Mouse (Mus musculus): ENCODE results near the gene Meiob.
A peak's percentile ranks its signal among the peaks of the same experiment; 100 is the strongest.

Meiob gene

GRCm38 (mm10) chr17:24873695-24874404 is 69.8 kb downstream of the Meiob start:
- no peak for DNase-seq (ENCODE audit: extremely low spot score, low read depth, low spot score)

- no peak for DNase-seq (ENCODE audit: extremely low spot score, low read depth, low spot score)
Observed at GRCm38 (mm10) chr17:24874405-24874745, 70.3 kb downstream of the Meiob start.

DNA sequence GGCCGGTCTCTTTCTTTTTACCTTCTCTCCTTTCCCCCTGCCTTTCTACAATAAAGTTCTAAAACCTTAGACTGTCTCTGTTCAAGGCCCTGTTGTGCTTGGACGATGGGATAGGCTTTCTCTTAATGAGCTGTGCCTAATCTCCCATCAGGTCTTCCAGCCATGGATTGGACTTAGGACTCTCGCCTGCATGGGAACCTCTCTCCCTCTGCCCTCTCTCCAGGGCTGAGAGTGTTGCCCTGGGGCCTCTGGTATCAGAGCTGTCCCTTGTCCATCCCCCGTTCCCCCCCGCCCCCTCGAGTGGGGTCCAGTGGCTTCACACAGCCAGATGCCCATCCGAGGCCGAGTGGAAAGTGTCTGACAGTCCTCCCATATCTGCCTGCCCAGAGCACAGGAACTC is 70.9 kb downstream of the Meiob start:
- DNase-seq (ENCODE audit: extremely low spot score, low read depth, low spot score) = no peak

GRCm38 (mm10) chr17:24877336-24878116 is 73.4 kb downstream of the Meiob start:
- DNase-seq (ENCODE audit: extremely low spot score, low read depth, low spot score) = no peak

GRCm38 (mm10) chr17:24878117-24878397 is 74.0 kb downstream of the Meiob start:
- DNase-seq (ENCODE audit: extremely low spot score, low read depth, low spot score) = no peak

DNA sequence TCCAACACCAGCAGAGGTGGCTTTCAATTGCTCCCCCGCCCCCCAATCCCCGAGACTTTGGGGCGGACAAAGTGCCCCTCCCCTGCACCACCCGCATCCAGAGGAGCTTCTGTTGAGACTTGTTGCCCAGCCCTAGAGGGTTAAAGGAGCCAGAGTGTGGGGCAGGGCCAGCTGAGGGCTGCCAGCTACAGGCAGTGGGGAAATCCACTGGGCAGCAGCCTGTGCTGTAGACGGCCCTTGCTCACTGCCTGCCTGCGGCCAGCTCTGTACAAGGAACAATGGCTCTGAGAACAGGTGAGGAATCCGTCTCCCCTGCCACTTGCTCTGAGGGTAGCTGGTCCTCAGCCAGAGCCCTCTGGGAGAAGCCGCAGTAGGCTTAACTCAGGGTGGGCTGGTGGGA is 74.4 kb downstream of the Meiob start:
- no peak for DNase-seq (ENCODE audit: extremely low spot score, low read depth, low spot score)

DNA sequence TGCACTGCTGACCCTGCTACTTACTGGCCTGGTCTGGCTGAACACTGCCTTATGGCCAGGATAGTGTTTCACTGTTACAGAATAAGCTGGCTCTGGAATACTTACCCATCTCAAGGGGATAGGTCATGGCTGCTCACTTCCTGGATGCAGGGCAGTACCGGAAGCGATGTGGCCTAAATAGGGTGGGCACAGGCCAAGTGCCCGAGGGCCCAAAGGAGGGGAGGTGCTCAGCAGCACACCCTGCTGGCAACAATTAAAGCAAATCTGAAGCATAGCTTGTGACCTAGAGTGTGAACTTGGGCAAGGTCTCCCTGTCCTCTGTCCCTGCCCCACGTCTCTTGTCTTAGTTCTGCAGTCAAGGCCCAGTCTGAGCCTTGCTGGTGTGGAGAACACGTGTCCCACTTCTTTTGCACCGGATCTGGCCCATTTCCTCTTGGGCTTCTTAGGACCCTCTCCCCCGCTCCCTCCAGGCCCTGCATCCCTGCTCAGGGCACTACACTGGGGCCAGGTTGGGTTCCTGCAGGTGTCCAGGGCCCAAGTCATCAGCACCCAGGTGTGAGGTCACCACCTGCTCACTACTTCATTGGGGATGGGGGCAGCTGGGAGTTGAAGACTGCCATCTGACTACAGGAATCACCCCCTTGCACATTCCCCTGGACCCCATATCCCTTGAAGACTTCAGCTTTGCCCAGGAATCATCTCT is 77.8 kb downstream of the Meiob start:
- DNase-seq (ENCODE audit: extremely low spot score, low read depth, low spot score) = no peak

DNA sequence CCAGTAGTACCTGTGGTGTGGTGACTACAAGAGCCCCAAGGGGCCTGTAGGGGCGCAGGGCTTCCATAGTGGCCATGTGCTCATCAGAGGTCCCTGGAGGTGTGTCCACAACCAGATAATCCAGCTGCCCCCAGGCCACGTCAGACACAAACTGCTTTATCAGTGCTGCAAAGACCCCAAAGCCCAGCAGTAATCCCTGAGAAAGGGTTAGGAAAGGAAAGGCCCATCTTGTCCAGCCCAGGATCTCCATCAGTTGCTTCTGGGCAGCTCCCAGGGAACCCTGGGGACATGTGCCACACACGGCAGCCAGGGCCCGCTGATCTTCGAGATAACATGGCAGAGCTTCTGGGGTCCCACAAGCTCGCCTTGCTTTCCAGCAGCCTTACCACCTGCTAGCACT is 80.3 kb downstream of the Meiob start:
- DNase-seq (ENCODE audit: extremely low spot score, low read depth, low spot score) = no peak

DNA sequence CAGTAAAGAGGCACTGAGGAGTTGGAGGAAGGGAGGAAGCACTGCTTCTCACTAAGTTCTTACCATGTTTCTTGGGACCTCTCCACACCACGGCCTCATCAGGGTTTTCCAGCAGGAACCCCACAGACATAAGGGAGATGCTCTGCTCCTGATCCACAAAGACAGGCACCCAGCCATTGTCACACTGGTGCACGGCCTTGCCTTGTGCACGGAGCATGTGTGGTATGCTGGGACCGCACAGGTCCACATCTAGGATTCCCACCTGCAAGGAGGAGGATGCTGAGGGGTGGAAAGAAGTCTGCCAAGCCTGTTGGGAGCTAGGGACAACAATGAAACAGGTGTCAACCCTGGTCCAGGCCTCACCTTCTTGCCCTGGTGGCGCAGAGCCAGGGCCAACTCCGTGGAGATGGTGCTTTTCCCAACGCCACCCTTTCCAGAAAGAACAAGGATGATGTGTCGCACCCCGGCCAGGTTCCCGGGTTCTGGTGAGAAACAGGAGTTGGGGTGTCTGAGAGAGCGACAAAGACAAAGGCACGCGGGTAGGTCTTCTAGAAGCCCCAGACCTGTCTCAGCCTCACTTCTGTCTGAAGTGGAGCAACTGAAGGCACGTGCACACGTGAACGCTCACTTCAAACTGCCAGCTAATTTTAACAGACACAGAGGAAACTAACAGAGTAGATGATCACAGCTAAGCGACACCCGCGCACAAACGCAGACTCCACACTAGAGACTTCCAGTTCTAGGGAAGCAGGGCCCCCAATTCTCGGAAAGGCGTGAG is 81.5 kb downstream of the Meiob start:
- DNase-seq (ENCODE audit: extremely low spot score, low read depth, low spot score) = no peak

DNA sequence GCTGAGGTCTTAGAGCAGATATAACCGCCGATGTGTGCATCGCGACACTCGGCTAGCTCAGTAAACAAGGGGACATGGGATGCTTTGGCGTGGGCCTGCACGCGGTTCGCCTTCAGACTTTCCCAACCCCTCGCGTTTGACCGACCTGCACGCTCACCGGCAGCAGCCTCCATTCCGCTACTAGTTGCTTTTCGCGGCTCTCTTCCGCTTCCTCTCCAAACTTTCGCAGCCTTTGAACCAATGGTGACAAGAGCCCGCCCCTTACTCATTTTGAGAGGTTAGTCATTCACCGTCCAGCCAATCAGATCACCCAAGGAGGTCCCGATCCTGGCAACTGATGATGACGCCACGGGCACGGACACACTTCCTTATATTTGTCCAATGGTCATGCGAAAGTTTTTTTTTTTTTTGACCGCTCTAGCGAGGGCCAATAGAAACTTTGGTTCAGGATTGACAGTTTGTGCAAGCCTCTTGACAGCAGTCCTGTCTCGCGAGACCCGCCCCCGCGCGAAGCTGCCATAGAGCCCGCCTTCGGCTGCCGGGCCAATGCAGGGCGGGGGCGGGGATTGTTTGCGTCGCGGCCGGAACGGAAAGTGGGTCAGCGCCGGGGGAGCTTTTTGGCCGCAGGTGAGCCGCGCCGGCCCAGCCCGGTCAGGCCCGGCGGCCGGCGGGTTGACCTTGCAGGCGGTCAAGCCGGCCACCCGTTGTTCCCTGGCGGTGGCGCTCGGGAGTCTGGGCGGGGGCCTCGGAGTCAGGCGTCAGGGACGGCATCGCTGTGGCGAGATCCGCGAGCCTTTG is 82.2 kb downstream of the Meiob start, which contains the start of the genes Nubp2 and Spsb3:
Gene Nubp2, minus strand, starts transcription at position 216 of the 798 bp plus-strand sequence.
Gene Spsb3, plus strand, starts transcription at position 510 of the 798 bp plus-strand sequence.
- peak; percentile 98 for DNase-seq (ENCODE audit: extremely low spot score, low read depth, low spot score)

DNA sequence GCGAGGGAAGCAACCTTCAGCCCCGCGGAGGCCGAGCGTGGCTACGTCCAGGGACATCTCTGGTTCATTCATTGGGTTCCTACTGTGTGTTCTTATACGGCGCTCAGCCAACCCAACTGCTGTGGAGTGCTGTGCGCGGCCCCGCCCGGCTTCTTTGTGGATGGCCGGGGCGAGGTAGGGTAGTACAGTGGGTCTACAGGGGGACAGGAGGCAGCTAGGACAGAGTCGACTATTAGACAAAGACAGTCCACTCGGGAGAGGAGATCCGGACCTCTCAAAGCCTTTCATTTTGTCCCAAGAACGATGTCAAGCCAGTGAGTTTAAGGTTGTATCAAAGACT is 82.8 kb downstream of the Meiob start:
- DNase-seq (ENCODE audit: extremely low spot score, low read depth, low spot score) = no peak

GRCm38 (mm10) chr17:24887291-24888080 is 83.4 kb downstream of the Meiob start:
- no peak for DNase-seq (ENCODE audit: extremely low spot score, low read depth, low spot score)

- DNase-seq (ENCODE audit: extremely low spot score, low read depth, low spot score) = no peak
Observed at GRCm38 (mm10) chr17:24888862-24889261, 84.8 kb downstream of the Meiob start.
